Mouse (Mus musculus) lung, embryonic 14.5 days (tissue): ENCODE measurements at regions not wholly inside any gene's neighbourhood (a gene's known extent, or its start where the extent isn't known, plus 50 kb on each side); places are given as distances from the start of the nearest gene placed in this dataset.

ENCODE experiments used
- ATAC-seq: fragments of 200-750 bp; cut with Nextera tagmentation; 2 replicates; pipeline ENCODE4 v1.8.0; 2017; ENCODE audit warnings: mild to moderate bottlenecking, moderate TSS enrichment, moderate library complexity; ENCODE audit not compliant: insufficient read depth
- DNase-seq: peaks from one replicate; pipeline ENCODE4 v3.0.0-alpha.2; 2015
- H3K27ac ChIP-seq: fragments of 300-500 bp; sonication (generic); 2 replicates; pipeline ENCODE4 v1.5.1; 2014; ENCODE audit warnings: low read depth, mild to moderate bottlenecking, moderate library complexity
- H3K27me3 ChIP-seq: fragments of 300-500 bp; sonication (generic); 2 replicates; pipeline ENCODE4 v1.6.1; 2014; ENCODE audit warnings: low read length, control low read depth; ENCODE audit not compliant: insufficient read depth
- H3K36me3 ChIP-seq: fragments of 300-500 bp; sonication (generic); 2 replicates; pipeline ENCODE4 v1.6.1; 2014; ENCODE audit warnings: control low read depth; ENCODE audit not compliant: insufficient read depth
- H3K4me1 ChIP-seq: fragments of 300-500 bp; sonication (generic); 2 replicates; pipeline ENCODE4 v1.6.1; 2014; ENCODE audit warnings: antibody characterized with exemption, control low read depth; ENCODE audit not compliant: insufficient read depth
- H3K4me2 ChIP-seq: fragments of 300-500 bp; sonication (generic); 2 replicates; pipeline ENCODE4 v1.6.1; 2014; ENCODE audit warnings: mild to moderate bottlenecking
- H3K4me3 ChIP-seq: fragments of 300-500 bp; sonication (generic); 2 replicates; pipeline ENCODE4 v1.5.1; 2014; ENCODE audit warnings: low read depth, low read length
- H3K9ac ChIP-seq: fragments of 300-500 bp; sonication (generic); 2 replicates; pipeline ENCODE4 v1.6.1; 2014
- H3K9me3 ChIP-seq: fragments of 300-500 bp; sonication (generic); 2 replicates; pipeline ENCODE4 v1.6.1; 2016; ENCODE audit warnings: low read depth, low read length, control low read depth
- CTCF ChIP-seq: IDR thresholded peaks from 2 replicates; pipeline ENCODE4 v1.5.1; 2016; ENCODE audit warnings: antibody characterized with exemption, low read depth
- WGBS: fragments of 180-500 bp; shearing (Covaris S2); extraction: QIAGEN DNeasy Blood & Tissue Kit; methylation state at CpG from one replicate; pipeline ENCODE4 v1.1.7; 2014; 5-methylcytosine and 5-hydroxymethylcytosine counted together

- Histone ChIP-seq H3K4me3 (no peak overlapping the region), H3K9ac (no peak overlapping the region), H3K27ac (no peak overlapping the region), H3K4me1 (peaks cover 3% of the 10 kb centered on the region), H3K27me3 (no peaks in the 10 kb centered on the region), H3K36me3 (no peaks in the 10 kb centered on the region), H3K4me2 (no peak overlapping the region), H3K9me3 (no peaks in the 10 kb centered on the region)
- WGBS = 58% methylated on average over 2 of the region's 2 CpGs
- ATAC-seq (no peak), DNase-seq (no peak)
- TF ChIP-seq CTCF = no peak
Observed at GRCm38 (mm10) chr7:83258363-83258916, 326.3 kb upstream of the Tmc3 start.

DNA sequence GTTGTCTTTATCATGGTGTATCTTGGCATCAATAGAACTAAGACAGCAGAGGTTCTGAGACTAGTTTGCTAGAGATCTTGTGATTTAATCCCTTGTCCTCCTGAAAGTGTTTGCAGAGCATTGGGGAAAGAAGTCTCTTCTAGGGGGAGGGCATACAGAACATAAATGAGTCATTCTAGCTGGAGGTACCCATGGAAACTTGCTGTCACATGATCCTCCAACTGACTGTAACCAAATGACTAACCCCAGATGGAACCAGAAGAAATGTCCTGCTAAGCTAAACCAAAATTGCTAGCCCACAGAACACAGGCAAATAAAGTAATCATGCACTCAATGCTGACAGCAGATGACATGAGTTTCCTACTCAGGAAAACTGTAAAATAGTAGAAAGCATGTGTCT is 323.2 kb upstream of the Tmc3 start:
- TF ChIP-seq CTCF = no peak
- H3K27me3 ChIP-seq = no peaks in the 10 kb centered on the region
- no peaks in the 10 kb centered on the region for H3K36me3 ChIP-seq
- H3K9me3 ChIP-seq = no peaks in the 10 kb centered on the region
- DNase-seq (no peak), ATAC-seq (no peak)
- no peak overlapping the region for H3K27ac ChIP-seq
- no peaks in the 10 kb centered on the region for H3K4me1 ChIP-seq
- H3K4me3 ChIP-seq = no peak overlapping the region
- H3K4me2 ChIP-seq = no peak overlapping the region
- no peak overlapping the region for H3K9ac ChIP-seq

- Histone ChIP-seq H3K4me2 (no peak overlapping the region), H3K27ac (no peak overlapping the region), H3K4me3 (no peak overlapping the region), H3K9ac (no peak overlapping the region), H3K36me3 (no peaks in the 10 kb centered on the region), H3K27me3 (no peaks in the 10 kb centered on the region), H3K4me1 (no peaks in the 10 kb centered on the region), H3K9me3 (no peaks in the 10 kb centered on the region)
- WGBS = 48% methylated on average over 5 of the region's 5 CpGs
- ATAC-seq (no peak), DNase-seq (no peak)
- no peak for TF ChIP-seq CTCF
Observed at GRCm38 (mm10) chr7:83289915-83290773, 294.6 kb upstream of the Tmc3 start.

GRCm38 (mm10) chr7:83307112-83307511 is 277.6 kb upstream of the Tmc3 start:
- H3K9ac ChIP-seq = no peak overlapping the region
- ATAC-seq = no peak
- 15% methylated on average over 1 of the region's 1 CpGs for WGBS

GRCm38 (mm10) chr7:83312172-83312571 is 272.6 kb upstream of the Tmc3 start:
- no peak for TF ChIP-seq CTCF
- no peak overlapping the region for H3K9ac ChIP-seq
- no peaks in the 10 kb centered on the region for H3K4me1 ChIP-seq
- no peaks in the 10 kb centered on the region for H3K36me3 ChIP-seq
- no peak overlapping the region for H3K4me2 ChIP-seq
- no peak overlapping the region for H3K4me3 ChIP-seq
- no peak overlapping the region for H3K27ac ChIP-seq
- H3K27me3 ChIP-seq = no peaks in the 10 kb centered on the region
- H3K9me3 ChIP-seq = no peaks in the 10 kb centered on the region
- DNase-seq (peak; percentile 56), ATAC-seq (peak; percentile 86; the same call in 1 of the 2 replicates)
- 39% methylated on average over 4 of the region's 4 CpGs for WGBS

More at GRCm38 (mm10) chr7:83307112-83307511, 277.6 kb upstream of the Tmc3 start:
- peak; percentile 9 for DNase-seq
- H3K4me2 ChIP-seq = no peak overlapping the region
- H3K9me3 ChIP-seq = no peaks in the 10 kb centered on the region
- no peak overlapping the region for H3K4me3 ChIP-seq
- H3K27me3 ChIP-seq = no peaks in the 10 kb centered on the region
- no peak for TF ChIP-seq CTCF
- no peaks in the 10 kb centered on the region for H3K4me1 ChIP-seq
- no peak overlapping the region for H3K27ac ChIP-seq
- no peaks in the 10 kb centered on the region for H3K36me3 ChIP-seq

DNA sequence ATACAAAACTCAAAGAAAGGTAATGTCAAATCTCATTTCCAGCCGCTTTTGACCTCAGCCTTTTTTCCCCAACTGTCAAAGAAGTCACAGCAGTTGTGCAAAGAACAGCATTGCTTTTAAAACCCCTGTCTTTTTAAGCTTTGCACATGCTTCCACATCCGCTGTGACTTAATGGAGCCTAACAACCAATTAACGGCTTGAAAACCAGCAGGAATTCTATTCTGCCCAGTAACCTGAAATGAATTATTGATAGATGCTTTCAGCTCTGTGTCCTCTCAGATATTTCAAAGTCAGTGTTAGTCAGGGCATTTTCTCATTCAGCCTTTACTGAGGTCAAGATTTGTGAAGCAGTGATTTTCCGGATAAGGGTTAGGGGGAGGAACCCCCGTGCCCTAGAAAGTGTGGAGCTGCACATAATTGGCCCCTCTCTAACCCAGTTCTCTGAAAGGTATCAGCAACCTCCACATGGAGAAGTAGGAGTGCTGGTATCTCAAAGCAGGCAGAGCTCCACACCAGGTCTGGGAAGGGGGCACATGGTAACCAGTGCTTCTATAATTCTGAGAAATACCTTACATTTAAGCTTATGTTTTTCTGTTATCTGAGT is 254.8 kb upstream of the Tmc3 start:
- no peak for ATAC-seq
- TF ChIP-seq CTCF = no peak

GRCm38 (mm10) chr7:83347103-83347754 is 237.5 kb upstream of the Tmc3 start:
- Histone ChIP-seq H3K4me2 (no peak overlapping the region), H3K9me3 (no peaks in the 10 kb centered on the region), H3K36me3 (no peaks in the 10 kb centered on the region), H3K4me3 (no peak overlapping the region), H3K9ac (no peak overlapping the region), H3K27ac (no peak overlapping the region), H3K27me3 (no peaks in the 10 kb centered on the region), H3K4me1 (no peaks in the 10 kb centered on the region)
- WGBS = 46% methylated on average over 5 of the region's 5 CpGs
- TF ChIP-seq CTCF = no peak
- ATAC-seq (no peak), DNase-seq (no peak)

More for the DNA sequence above, 254.8 kb upstream of the Tmc3 start:
- H3K4me3 ChIP-seq = no peak overlapping the region
- no peaks in the 10 kb centered on the region for H3K9me3 ChIP-seq
- H3K27ac ChIP-seq = no peak overlapping the region
- no peaks in the 10 kb centered on the region for H3K4me1 ChIP-seq
- no peak for DNase-seq
- no peaks in the 10 kb centered on the region for H3K27me3 ChIP-seq
- H3K4me2 ChIP-seq = no peak overlapping the region
- no peaks in the 10 kb centered on the region for H3K36me3 ChIP-seq
- 82% methylated on average over 5 of the region's 5 CpGs for WGBS
- H3K9ac ChIP-seq = no peak overlapping the region
